Mouse (Mus musculus) heart, embryonic 14.5 days (tissue): ENCODE measurements around the gene Nrip1. TPM values are rescaled to one million over a fixed set of nuclear protein-coding genes. Genes with fewer than 3 reads are reported as not detected.

Experiments
- ATAC-seq: fragments of 200-750 bp; cut with Nextera tagmentation; 2 replicates; pipeline ENCODE4 v1.8.0; 2017; ENCODE audit warnings: low read depth, moderate TSS enrichment; ENCODE audit not compliant: insufficient number of reproducible peaks, insufficient read depth, low FRiP score
- H3K27ac ChIP-seq, 2 experiments: fragments of 200-500 bp in 1 of 2; fragments of 300-500 bp in 1 of 2; sonication (generic) in 1 of 2; replicated peaks in 1 of 2; 2 replicates each; pipeline ENCODE4 v1.5.1; 2012 to 2014; ENCODE audit warnings: low read depth in 2 of 2, low read length in 2 of 2, control low read depth in 1 of 2, mild to moderate bottlenecking in 1 of 2, mixed read lengths in 1 of 2; ENCODE audit not compliant: control insufficient read depth in 1 of 2, insufficient read depth in 1 of 2
- H3K27me3 ChIP-seq: fragments of 300-500 bp; sonication (generic); 2 replicates; pipeline ENCODE4 v1.6.1; 2014; ENCODE audit warnings: mild to moderate bottlenecking, low read length, control low read depth; ENCODE audit not compliant: control insufficient read depth, insufficient read depth
- H3K36me3 ChIP-seq: fragments of 300-500 bp; sonication (generic); 2 replicates; pipeline ENCODE4 v1.6.1; 2014; ENCODE audit warnings: mild to moderate bottlenecking, control low read depth, low read length, mixed read lengths; ENCODE audit not compliant: control insufficient read depth, insufficient read depth
- H3K4me1 ChIP-seq, 2 experiments: fragments of 200-500 bp in 1 of 2; fragments of 300-500 bp in 1 of 2; sonication (generic) in 1 of 2; 2 replicates each; pipeline ENCODE4 v1.6.1; 2012 to 2014; ENCODE audit warnings: low read length in 2 of 2, control low read depth in 1 of 2, mixed read lengths in 1 of 2; ENCODE audit not compliant: control insufficient read depth in 2 of 2, insufficient read depth in 2 of 2
- H3K4me2 ChIP-seq: fragments of 300-500 bp; sonication (generic); 2 replicates; pipeline ENCODE4 v1.6.1; 2014; ENCODE audit warnings: mild to moderate bottlenecking, low read length
- H3K4me3 ChIP-seq, 2 experiments: fragments of 200-500 bp in 1 of 2; fragments of 300-500 bp in 1 of 2; sonication (generic) in 1 of 2; 2 replicates each; pipeline ENCODE4 v1.5.1; 2012 to 2014; ENCODE audit warnings: low read length in 2 of 2, mild to moderate bottlenecking in 2 of 2, control low read depth in 1 of 2, low read depth in 1 of 2, moderate library complexity in 1 of 2; ENCODE audit not compliant: control insufficient read depth in 1 of 2, insufficient read depth in 1 of 2
- H3K9ac ChIP-seq: fragments of 300-500 bp; sonication (generic); 2 replicates; pipeline ENCODE4 v1.6.1; 2014; ENCODE audit warnings: mild to moderate bottlenecking, low read length
- H3K9me3 ChIP-seq: fragments of 300-500 bp; sonication (generic); 2 replicates; pipeline ENCODE4 v1.6.1; 2016; ENCODE audit warnings: low read length, control low read depth; ENCODE audit not compliant: control insufficient read depth
- WGBS: fragments of 180-500 bp; shearing (Covaris S2); extraction: QIAGEN DNeasy Blood & Tissue Kit; methylation state at CpG from one replicate; pipeline ENCODE4 v1.1.7; 2014; 5-methylcytosine and 5-hydroxymethylcytosine counted together
- polyA plus RNA-seq: library from polyadenylated mRNA; unstranded; fragments of >200 nt; fragmentation: Nextera tagmentation; extraction: Ambion mirVana; gene quantifications from 2 replicates; pipeline ENCODE4 v1.2.1, GENCODE M21; 2014

Gene Nrip1
- polyA plus RNA-seq, 1 experiment from 2014 or later: 20.8 TPM

GRCm38 (mm10) chr16:76372045-76372940 is 1.3 kb downstream of the Nrip1 start:
- H3K36me3 ChIP-seq: no peaks in the 10 kb centered on the region
- H3K27ac ChIP-seq: peak overlapping the region; percentile 98 to 99
- peak overlapping the region; percentile 75 to 100 for H3K4me3 ChIP-seq
- under 1% methylated on average over 68 of the region's 102 CpGs for WGBS
- H3K9me3 ChIP-seq: no peaks in the 10 kb centered on the region
- peak; percentile 74 for ATAC-seq
- peak overlapping the region; percentile 70 for H3K4me2 ChIP-seq
- peaks cover 9 to 26% of the 10 kb centered on the region in 2 experiments for H3K4me1 ChIP-seq
- no peaks in the 10 kb centered on the region for H3K27me3 ChIP-seq
- H3K9ac ChIP-seq: peak overlapping the region; percentile 95

GRCm38 (mm10) chr16:76371614-76371917 is 2.1 kb downstream of the Nrip1 start:
- Histone ChIP-seq H3K27ac (0 out of 4 replicates have a peak overlapping the region, but pooled peaks of 1 of the 2 experiments have one; percentile 99), H3K4me2 (peak overlapping the region; percentile 70), H3K9me3 (no peaks in the 10 kb centered on the region), H3K4me3 (peak overlapping the region; percentile 75 to 100; a peak in 3 of 4 replicates), H3K4me1 (peaks cover 11 to 26% of the 10 kb centered on the region in 2 experiments), H3K27me3 (no peaks in the 10 kb centered on the region), H3K9ac (peak overlapping the region; percentile 95), H3K36me3 (no peaks in the 10 kb centered on the region)
- 12% methylated on average over 7 of the region's 7 CpGs for WGBS
- no peak for ATAC-seq

GRCm38 (mm10) chr16:76370716-76371613 is 2.7 kb downstream of the Nrip1 start:
- 0 out of 4 replicates have a peak overlapping the region, but pooled peaks of 1 of the 2 experiments have one; percentile 17 for H3K27ac ChIP-seq
- H3K27me3 ChIP-seq: no peaks in the 10 kb centered on the region
- WGBS: 48% methylated on average over 12 of the region's 12 CpGs
- ATAC-seq: no peak
- H3K4me2 ChIP-seq: peak overlapping the region; percentile 70
- peak overlapping the region; percentile 75 to 100; a peak in 3 of 4 replicates for H3K4me3 ChIP-seq
- peaks cover 11 to 26% of the 10 kb centered on the region in 2 experiments for H3K4me1 ChIP-seq
- H3K9me3 ChIP-seq: no peaks in the 10 kb centered on the region
- H3K36me3 ChIP-seq: no peaks in the 10 kb centered on the region
- peak overlapping the region; percentile 95 for H3K9ac ChIP-seq

GRCm38 (mm10) chr16:76370041-76370715 is 3.4 kb downstream of the Nrip1 start:
- no peaks in the 10 kb centered on the region for H3K27me3 ChIP-seq
- ATAC-seq: no peak
- peak overlapping the region; percentile 95; the same call in 1 of the 2 replicates for H3K9ac ChIP-seq
- H3K4me3 ChIP-seq: peak overlapping the region in 1 of 2 experiments; percentile 75; a peak in 1 of 4 replicates
- no peaks in the 10 kb centered on the region for H3K9me3 ChIP-seq
- peaks cover 13 to 26% of the 10 kb centered on the region in 2 experiments for H3K4me1 ChIP-seq
- WGBS: 38% methylated on average over 6 of the region's 6 CpGs
- H3K36me3 ChIP-seq: no peaks in the 10 kb centered on the region
- no peak overlapping the region for H3K27ac ChIP-seq
- peak overlapping the region; percentile 70 for H3K4me2 ChIP-seq

- Histone ChIP-seq H3K4me1 (peaks cover 14 to 26% of the 10 kb centered on the region in 2 experiments), H3K4me2 (no peak overlapping the region), H3K27ac (no peak overlapping the region), H3K36me3 (no peaks in the 10 kb centered on the region), H3K9ac (no peak overlapping the region), H3K4me3 (no peak overlapping the region), H3K27me3 (no peaks in the 10 kb centered on the region), H3K9me3 (no peaks in the 10 kb centered on the region)
- no peak for ATAC-seq
- 79% methylated on average over 9 of the region's 9 CpGs for WGBS
Measured at GRCm38 (mm10) chr16:76369236-76369635, 4.4 kb downstream of the Nrip1 start.

- no peak overlapping the region for H3K4me2 ChIP-seq
- WGBS: 85% methylated on average over 12 of the region's 12 CpGs
- no peak overlapping the region for H3K4me3 ChIP-seq
- no peak overlapping the region for H3K27ac ChIP-seq
- H3K9me3 ChIP-seq: no peaks in the 10 kb centered on the region
- no peak for ATAC-seq
- no peak overlapping the region for H3K9ac ChIP-seq
- H3K4me1 ChIP-seq: peaks cover 14 to 26% of the 10 kb centered on the region in 2 experiments
- H3K27me3 ChIP-seq: no peaks in the 10 kb centered on the region
- no peaks in the 10 kb centered on the region for H3K36me3 ChIP-seq
Measured at GRCm38 (mm10) chr16:76367261-76367908, 6.2 kb downstream of the Nrip1 start.
